ENCODE assay signal across 29 mouse cellular contexts in genomic region chr3:27338887-27339286, GRCm38 (mm10). TPM values are rescaled to one million over a fixed set of nuclear protein-coding genes. Genes with fewer than 3 reads are reported as not detected.
DNase-seq lines count a peak whose midpoint lies in the region; ATAC-seq and TF ChIP-seq lines count a peak whose summit lies in the region.
"Had no signal": no experiment of that assay in that cellular context is flagged by ENCODE, and none has a peak within 500 bp of the region (broad histone marks: within the 10 kb centered on the region; RNA-seq: fewer than 3 reads in every experiment).

No protein-coding gene starts in this region.

- intact Hi-C loops in heart, adult 2 months (cut with DNase I), result loop anchor here (2.0 to 5.0 kb wide), 2 partner anchors 68 to 123 kb away; no protein-coding TSS in a partner anchor

- no peak overlapping the region for H3K27ac ChIP-seq in heart, adult 2 months
- H3K27ac ChIP-seq in midbrain, embryonic 14.5 days (replicated peaks; ENCODE audit: low read depth, low read length), result no peak overlapping the region
- H3K27ac ChIP-seq: embryonic facial prominence, embryonic 12.5 days; embryonic facial prominence, embryonic 15.5 days; gastrocnemius, adult 2 months; heart, embryonic 10.5 days; heart, embryonic 13.5 days; hindbrain, embryonic 14.5 days; hindbrain, postnatal 0 days had no signal

- H3K4me2 ChIP-seq in midbrain, embryonic 14.5 days (ENCODE audit: low read length), result no peak overlapping the region
- H3K4me2 ChIP-seq: embryonic facial prominence, embryonic 12.5 days; embryonic facial prominence, embryonic 15.5 days; heart, embryonic 13.5 days; hindbrain, embryonic 14.5 days had no signal

- no peaks in the 10 kb centered on the region for H3K27me3 ChIP-seq in heart, adult 2 months (ENCODE audit: control insufficient read depth, insufficient read depth, low read length)
- no peaks in the 10 kb centered on the region for H3K27me3 ChIP-seq in midbrain, embryonic 14.5 days (ENCODE audit: control insufficient read depth, insufficient read depth, low read length)
- H3K27me3 ChIP-seq: embryonic facial prominence, embryonic 12.5 days; embryonic facial prominence, embryonic 15.5 days; heart, embryonic 13.5 days had no signal

- no peak for TF ChIP-seq POLR2A in heart, adult 2 months (IDR thresholded peaks at IDR 0.05; ENCODE audit: insufficient read depth, low read depth, low read length)

- TF ChIP-seq CTCF in heart, adult 2 months (IDR thresholded peaks at IDR 0.05), result no peak

- ATAC-seq in midbrain, embryonic 14.5 days (ENCODE audit: low FRiP score, low TSS enrichment), result no peak
- ATAC-seq: forebrain, embryonic 14.5 days; forebrain, postnatal 0 days had no signal

- peak; percentile 86 for DNase-seq in heart, adult 11 months
- DNase-seq in heart, adult 2 months, result no peak
- DNase-seq in kidney, postnatal 10 days, result peak; percentile 59
- no peak for DNase-seq in kidney, adult 11 months
- DNase-seq in kidney, postnatal 36 days, result peak; percentile 51 to 53
- DNase-seq in kidney, adult 18-20 months, result no peak
- DNase-seq in midbrain, embryonic 14.5 days, result no peak
- DNase-seq: adrenal gland, adult 8-10 months; cerebellum, adult 11-12 months; cerebellum, adult 8-10 months had no signal

- H3K4me3 ChIP-seq in heart, adult 2 months, result no peak overlapping the region
- no peak overlapping the region for H3K4me3 ChIP-seq in midbrain, embryonic 14.5 days (replicated peaks; ENCODE audit: low read depth, low read length)
- H3K4me3 ChIP-seq: embryonic facial prominence, embryonic 12.5 days; embryonic facial prominence, embryonic 15.5 days; gastrocnemius, adult 2 months; heart, embryonic 10.5 days; heart, embryonic 13.5 days had no signal

- no peaks in the 10 kb centered on the region for H3K79me2 ChIP-seq in heart, adult 2 months (replicated peaks; ENCODE audit: control insufficient read depth, insufficient read depth, low read length)

- no peak overlapping the region for H3K9ac ChIP-seq in heart, adult 2 months (ENCODE audit: low read depth, low read length)
- H3K9ac ChIP-seq in midbrain, embryonic 14.5 days (replicated peaks; ENCODE audit: low read length), result no peak overlapping the region
- H3K9ac ChIP-seq: embryonic facial prominence, embryonic 12.5 days; embryonic facial prominence, embryonic 15.5 days; forebrain, postnatal 0 days; heart, embryonic 13.5 days; hindbrain, embryonic 14.5 days had no signal

- H3K4me1 ChIP-seq in heart, adult 2 months (ENCODE audit: control insufficient read depth, insufficient read depth, low read length), result peaks cover 1% of the 10 kb centered on the region; the same call in 1 of the 2 replicates
- H3K4me1 ChIP-seq in midbrain, embryonic 14.5 days (ENCODE audit: control insufficient read depth, insufficient read depth, low read length), result no peaks in the 10 kb centered on the region
- H3K4me1 ChIP-seq: embryonic facial prominence, embryonic 12.5 days; embryonic facial prominence, embryonic 15.5 days; heart, embryonic 10.5 days; heart, embryonic 13.5 days had no signal

- 54% methylated on average over 3 of the region's 3 CpGs for WGBS in heart, adult 2 months
- 75% methylated on average over 3 of the region's 3 CpGs for WGBS in midbrain, embryonic 14.5 days

- no peaks in the 10 kb centered on the region for H3K9me3 ChIP-seq in midbrain, embryonic 14.5 days (ENCODE audit: control insufficient read depth, low read length)
- H3K9me3 ChIP-seq: embryonic facial prominence, embryonic 12.5 days; embryonic facial prominence, embryonic 15.5 days; heart, embryonic 10.5 days; heart, embryonic 13.5 days had no signal

- peaks cover 5% of the 10 kb centered on the region for H3K36me3 ChIP-seq in heart, adult 2 months (ENCODE audit: control insufficient read depth, insufficient read depth, low read length)
- H3K36me3 ChIP-seq in midbrain, embryonic 14.5 days (ENCODE audit: control insufficient read depth, insufficient read depth, low read length), result no peaks in the 10 kb centered on the region
- H3K36me3 ChIP-seq: embryonic facial prominence, embryonic 12.5 days; embryonic facial prominence, embryonic 15.5 days; heart, embryonic 10.5 days; heart, embryonic 13.5 days had no signal

- TF ChIP-seq EP300 in heart, adult 2 months (IDR thresholded peaks at IDR 0.05; ENCODE audit: insufficient read depth, low read depth, low read length), result no peak

RNA-seq across cellular contexts. Expression of gene Tnfsf10, which starts 22.1 kb away (rescaled TPM):
- 10 to 100 TPM in 1 of 2 experiments, 1 to 10 TPM in 1; 6.3 to 10.4 TPM for total RNA-seq in heart, adult 2 months (2021)
- 4.2 and 8.5 TPM in 2 replicates for polyA plus RNA-seq in heart, adult 2 months (2012; rRNA removed)
- polyA plus RNA-seq in midbrain, embryonic 14.5 days (2014; fragmentation: Nextera tagmentation; extraction: Ambion mirVana), result 0.13 TPM in 1 of 2 replicates, not detected in the other
- polyA plus RNA-seq: forebrain, embryonic 11.5 days; heart, embryonic 10.5 days; hindbrain, embryonic 11.5 days had no signal

RNA-seq across cellular contexts. Expression of gene Ghsr, which starts 32.3 kb away (rescaled TPM):
- total RNA-seq in heart, adult 2 months (2021), result not detected
- not detected in 2 replicates for polyA plus RNA-seq in heart, adult 2 months (2012; rRNA removed)
- polyA plus RNA-seq in midbrain, embryonic 14.5 days (2014; fragmentation: Nextera tagmentation; extraction: Ambion mirVana), result 0.43 and 0.45 TPM in 2 replicates
- total RNA-seq: adrenal gland, postnatal 25 days; gastrocnemius, adult 2 months; gastrocnemius, postnatal 14 days; gastrocnemius, postnatal 4 days; heart, adult 18-20 months; heart, postnatal 14 days; heart, postnatal 4 days; MEL had no signal
- polyA plus RNA-seq: embryonic facial prominence, embryonic 12.5 days; embryonic facial prominence, embryonic 15.5 days; forebrain, embryonic 11.5 days; forebrain, embryonic 14.5 days; heart, embryonic 10.5 days; heart, embryonic 13.5 days; heart, embryonic 16.5 days had no signal

Comparison
In these comparisons a context has a peak if more than half of its experiments do, and no peak if none do; other contexts are left out.
1. DNase-seq: peak in heart, adult 11 months (single experiment), kidney, postnatal 10 days (single experiment) and kidney, postnatal 36 days (2 of 2); none in heart, adult 2 months (0 of 2), kidney, adult 11 months (single experiment), kidney, adult 18-20 months (single experiment) and midbrain, embryonic 14.5 days (single experiment).